Mouse (Mus musculus) liver, adult 2 months (tissue): ENCODE results near the gene Itprip. TPM values are rescaled to one million over a fixed set of nuclear protein-coding genes. Genes with fewer than 3 reads are reported as not detected.

Experiments used
- DNase-seq: peaks from one replicate; pipeline ENCODE4 v3.0.0-alpha.2; 2011; ENCODE audit warnings: low read depth, low spot score; ENCODE audit errors: extremely low read depth
- H3K27ac ChIP-seq: fragments of 200-500 bp; replicated peaks from 2 replicates; pipeline ENCODE4 v1.5.1; 2012; ENCODE audit warnings: low read depth, mild to moderate bottlenecking, control low read depth, inconsistent platforms, low read length; ENCODE audit not compliant: insufficient read depth
- H3K27me3 ChIP-seq: fragments of 200-500 bp; 2 replicates; pipeline ENCODE4 v1.6.1; 2012; ENCODE audit warnings: mild to moderate bottlenecking, moderate library complexity, low read length, inconsistent platforms; ENCODE audit not compliant: control insufficient read depth, insufficient read depth
- H3K36me3 ChIP-seq: fragments of 200-500 bp; 2 replicates; pipeline ENCODE4 v1.6.1; 2012; ENCODE audit warnings: low read length, inconsistent platforms; ENCODE audit not compliant: control insufficient read depth, insufficient read depth
- H3K4me1 ChIP-seq: fragments of 200-500 bp; 2 replicates; pipeline ENCODE4 v1.6.1; 2011; ENCODE audit warnings: low read length; ENCODE audit not compliant: control insufficient read depth, insufficient read depth
- H3K4me3 ChIP-seq: fragments of 200-500 bp; 2 replicates; pipeline ENCODE4 v1.5.1; 2011; ENCODE audit warnings: low read depth, mild to moderate bottlenecking, control low read depth, low read length, moderate library complexity; ENCODE audit not compliant: insufficient read depth
- H3K79me2 ChIP-seq: fragments of 200-500 bp; 2 replicates; pipeline ENCODE4 v1.6.1; 2012; ENCODE audit warnings: inconsistent platforms, mild to moderate bottlenecking, low read length, moderate library complexity; ENCODE audit not compliant: control insufficient read depth, insufficient read depth
- H3K9ac ChIP-seq: fragments of 200-500 bp; 2 replicates; pipeline ENCODE4 v1.6.1; 2012; ENCODE audit warnings: low read depth, mild to moderate bottlenecking, control low read depth, inconsistent platforms, low read length
- CTCF ChIP-seq: fragments of 200-500 bp; IDR thresholded peaks from 2 replicates; pipeline ENCODE4 v1.5.1; 2011; ENCODE audit warnings: low read depth, low read length, control low read depth
- POLR2A ChIP-seq: fragments of 200-500 bp; IDR thresholded peaks from 2 replicates; pipeline ENCODE4 v1.6.1; 2011; ENCODE audit warnings: low read length, control low read depth; ENCODE audit not compliant: insufficient read depth; ENCODE audit errors: extremely low read depth
- WGBS: fragments of 180-500 bp; shearing (Covaris S2); methylation state at CpG from one replicate; pipeline ENCODE4 v1.1.7; 2018; 5-methylcytosine and 5-hydroxymethylcytosine counted together
- polyA plus RNA-seq: library from polyadenylated mRNA; depleted of rRNA; stranded (reverse); fragments of >200 nt; gene quantifications from 2 replicates; pipeline ENCODE4 v1.2.3, GENCODE M21; 2012
- total RNA-seq: library from RNA; depleted of rRNA; stranded (reverse); fragments of >200 nt; gene quantifications from 2 replicates; pipeline ENCODE4 v1.2.3, GENCODE M21; 2014

The Itprip gene
- total and polyA plus RNA-seq, 2 experiments = 0.51 to 0.65 TPM

- peak overlapping the region; percentile 88 for H3K4me3 ChIP-seq
- no peaks in the 10 kb centered on the region for H3K4me1 ChIP-seq
- DNase-seq = no peak
- H3K27ac ChIP-seq = peak overlapping the region; percentile 50
- no peak for TF ChIP-seq POLR2A
- no peak for TF ChIP-seq CTCF
- peak overlapping the region; percentile 81 for H3K9ac ChIP-seq
- H3K36me3 ChIP-seq = no peaks in the 10 kb centered on the region
- H3K27me3 ChIP-seq = peaks cover 3% of the 10 kb centered on the region; the same call in 1 of the 2 replicates
- peaks cover 10% of the 10 kb centered on the region; the same call in 1 of the 2 replicates for H3K79me2 ChIP-seq
- WGBS = 3% methylated on average over 29 of the region's 29 CpGs
These were observed 521 bp downstream of the Itprip start for GRCm38 (mm10) chr19:47918455-47919101.

GRCm38 (mm10) chr19:47918016-47918415 lies 1.1 kb downstream of the Itprip start:
- H3K27ac ChIP-seq = no peak overlapping the region
- no peak for DNase-seq
- WGBS = 24% methylated on average over 9 of the region's 9 CpGs

GRCm38 (mm10) chr19:47917396-47917795 lies 1.7 kb downstream of the Itprip start:
- TF ChIP-seq POLR2A (no peak), CTCF (no peak)
- WGBS = 52% methylated on average over 4 of the region's 4 CpGs
- no peak overlapping the region for H3K9ac ChIP-seq
- peaks cover 3% of the 10 kb centered on the region; the same call in 1 of the 2 replicates for H3K27me3 ChIP-seq
- H3K27ac ChIP-seq = no peak overlapping the region
- H3K4me3 ChIP-seq = no peak overlapping the region; the same call in 1 of the 2 replicates
- no peaks in the 10 kb centered on the region for H3K36me3 ChIP-seq
- peaks cover 10% of the 10 kb centered on the region; the same call in 1 of the 2 replicates for H3K79me2 ChIP-seq
- no peak for DNase-seq
- no peaks in the 10 kb centered on the region for H3K4me1 ChIP-seq

More at GRCm38 (mm10) chr19:47918016-47918415, 1.1 kb downstream of the Itprip start:
- H3K27me3 ChIP-seq = peaks cover 3% of the 10 kb centered on the region; the same call in 1 of the 2 replicates
- peak overlapping the region; percentile 53 for H3K9ac ChIP-seq
- TF ChIP-seq CTCF = no peak
- TF ChIP-seq POLR2A = no peak
- H3K79me2 ChIP-seq = peaks cover 10% of the 10 kb centered on the region; the same call in 1 of the 2 replicates
- H3K4me3 ChIP-seq = peak overlapping the region; percentile 88
- H3K36me3 ChIP-seq = no peaks in the 10 kb centered on the region
- no peaks in the 10 kb centered on the region for H3K4me1 ChIP-seq

- TF ChIP-seq POLR2A = no peak
- no peak for TF ChIP-seq CTCF
- WGBS = 63% methylated on average over 4 of the region's 4 CpGs
- peaks cover 3% of the 10 kb centered on the region; the same call in 1 of the 2 replicates for H3K27me3 ChIP-seq
- DNase-seq = no peak
- H3K9ac ChIP-seq = no peak overlapping the region
- no peak overlapping the region for H3K4me3 ChIP-seq
- no peaks in the 10 kb centered on the region for H3K36me3 ChIP-seq
- peaks cover 10% of the 10 kb centered on the region; the same call in 1 of the 2 replicates for H3K79me2 ChIP-seq
- H3K4me1 ChIP-seq = no peaks in the 10 kb centered on the region
- no peak overlapping the region for H3K27ac ChIP-seq
These were observed 3.8 kb downstream of the Itprip start for GRCm38 (mm10) chr19:47915251-47915650.

GRCm38 (mm10) chr19:47914191-47914590 lies 4.9 kb downstream of the Itprip start:
- TF ChIP-seq POLR2A = no peak
- TF ChIP-seq CTCF = no peak

GRCm38 (mm10) chr19:47913344-47913743 lies 5.8 kb downstream of the Itprip start:
- H3K27me3 ChIP-seq = no peaks in the 10 kb centered on the region; the same call in 1 of the 2 replicates
- TF ChIP-seq CTCF (no peak), POLR2A (no peak)
- WGBS = 93% methylated on average over 7 of the region's 7 CpGs
- H3K27ac ChIP-seq = no peak overlapping the region
- H3K4me3 ChIP-seq = no peak overlapping the region
- H3K36me3 ChIP-seq = no peaks in the 10 kb centered on the region
- no peaks in the 10 kb centered on the region for H3K4me1 ChIP-seq
- no peak overlapping the region for H3K9ac ChIP-seq
- 0 out of 2 replicates have a peak, but pooled peaks cover 7% of the 10 kb centered on the region for H3K79me2 ChIP-seq
- DNase-seq = no peak

More at GRCm38 (mm10) chr19:47914191-47914590, 4.9 kb downstream of the Itprip start:
- Histone ChIP-seq H3K79me2 (peaks cover 10% of the 10 kb centered on the region; the same call in 1 of the 2 replicates), H3K4me1 (no peaks in the 10 kb centered on the region), H3K4me3 (no peak overlapping the region), H3K36me3 (no peaks in the 10 kb centered on the region), H3K27me3 (peaks cover 3% of the 10 kb centered on the region; the same call in 1 of the 2 replicates), H3K27ac (no peak overlapping the region), H3K9ac (no peak overlapping the region)
- DNase-seq = no peak
- WGBS = 89% methylated on average over 4 of the region's 4 CpGs
